Mouse (Mus musculus) mouse trophoblast stem cell (cell line): ENCODE results near the gene Pon1.

Experiments
- in situ Hi-C, 2 experiments: fragments of 300-500 bp; cut with MseI, MboI; formaldehyde crosslinking; loops; 2 replicates in 1 of 2; 3 replicates in 1 of 2; pipeline ENCODE4 v1.15.1; 2025

Pon1 gene

GRCm38 (mm10) chr6:5138875-5139631 is 54.7 kb downstream of the Pon1 start:
- in situ Hi-C loops = no loop called here

- in situ Hi-C loops = no loop called here
These were observed 57.7 kb downstream of the Pon1 start for GRCm38 (mm10) chr6:5136046-5136445.

- in situ Hi-C loops = no loop called here
These were observed 58.8 kb downstream of the Pon1 start for GRCm38 (mm10) chr6:5134986-5135385.

- in situ Hi-C loops = no loop called here
These were observed 64.2 kb downstream of the Pon1 start for GRCm38 (mm10) chr6:5129364-5130093.

GRCm38 (mm10) chr6:5120229-5120628 is 73.5 kb downstream of the Pon1 start:
- in situ Hi-C loops = no loop called here

- in situ Hi-C loops = loop anchor here in 1 of 2 experiments (10.0 kb wide), 1 partner anchor 265 kb away; the partner anchor contains the start of gene Asb4
These were observed 74.4 kb downstream of the Pon1 start for GRCm38 (mm10) chr6:5119181-5119910.
